Mouse (Mus musculus): ENCODE results near the gene Otos. TPM values are rescaled to one million over a fixed set of nuclear protein-coding genes. Genes with fewer than 3 reads are reported as not detected.

Gene Otos
- total RNA-seq, 2 experiments from 2014 or later, result 0.60 to 1.0 TPM

DNA sequence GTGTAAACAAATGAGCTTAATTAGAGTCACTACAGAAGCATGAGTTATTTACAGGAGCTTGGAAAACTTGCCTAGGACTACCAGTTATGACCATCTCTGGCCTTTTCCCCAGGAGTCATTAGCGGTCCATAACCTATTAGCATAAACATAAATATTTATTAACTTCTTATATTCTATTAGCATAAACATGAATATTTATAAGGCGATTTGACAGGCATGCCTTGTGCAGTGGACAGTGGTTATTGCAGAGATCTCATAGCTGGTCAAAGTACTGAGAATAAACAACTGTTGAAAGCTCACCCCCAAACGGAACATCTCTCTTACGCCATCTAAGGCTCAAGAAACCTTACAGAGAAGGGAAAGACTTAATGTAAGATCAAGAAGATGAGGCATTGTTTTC lies 35.5 kb downstream of the Otos start:
- no peak for DNase-seq (ENCODE audit: low spot score in 2 of 2)

DNA sequence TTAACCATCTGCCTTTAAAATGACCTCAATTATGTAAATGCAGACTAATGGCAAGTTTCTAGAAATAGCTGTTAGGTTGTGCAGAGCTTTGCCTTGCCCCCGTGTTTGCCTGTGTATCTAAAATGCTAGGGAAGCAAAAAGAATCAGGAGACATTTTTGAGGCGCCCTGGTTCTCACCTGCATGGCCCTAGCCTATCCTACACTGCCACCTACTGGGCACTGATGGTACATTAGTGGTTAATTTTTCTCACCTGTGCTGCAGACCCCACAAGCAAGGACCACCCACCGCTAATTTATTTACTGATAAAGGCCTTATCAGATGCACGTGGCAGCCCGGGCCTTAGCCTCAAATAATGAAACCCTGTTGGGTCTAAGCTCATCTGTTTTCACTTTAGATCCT lies 37.6 kb downstream of the Otos start:
- peak; percentile 45 to 50 for DNase-seq (ENCODE audit: low spot score in 2 of 2)

DNA sequence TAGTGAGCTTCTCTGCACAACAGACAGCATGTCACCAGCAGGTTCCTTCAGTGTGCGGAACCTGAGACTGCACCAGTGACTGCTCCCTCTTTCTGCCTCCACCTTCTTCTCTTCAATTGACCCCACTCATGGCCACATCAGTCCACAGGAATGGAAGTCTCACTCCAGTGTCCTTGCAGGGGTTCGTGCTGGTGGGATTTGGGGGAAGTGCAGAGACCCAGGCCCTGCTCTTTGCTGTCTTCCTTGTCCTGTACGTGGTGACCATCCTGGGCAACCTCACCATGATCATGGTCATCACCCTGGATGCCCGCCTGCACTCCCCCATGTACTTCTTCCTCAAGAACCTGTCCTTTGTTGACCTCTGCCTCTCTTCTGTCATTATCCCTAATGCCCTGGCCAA lies 40.9 kb downstream of the Otos start:
- DNase-seq (ENCODE audit: low spot score in 2 of 2), result no peak

DNA sequence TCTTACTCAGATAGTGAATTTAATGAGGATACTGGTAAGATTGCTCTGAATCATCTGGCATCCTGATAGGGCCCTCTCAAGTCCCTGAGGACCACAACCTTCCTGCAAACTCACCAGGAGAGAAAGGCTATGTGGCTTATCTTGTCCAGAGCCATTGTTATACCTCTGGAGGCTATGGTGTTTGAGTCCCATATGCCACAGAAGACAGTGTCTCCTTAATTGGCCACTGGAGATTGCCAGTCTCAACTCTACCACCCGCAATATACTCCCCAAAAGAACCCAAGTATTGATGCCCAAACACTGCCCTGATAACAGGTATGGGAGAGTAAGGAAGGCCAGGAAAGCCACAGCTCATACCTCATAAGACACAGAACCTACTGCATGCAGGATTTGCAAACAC lies 43.2 kb downstream of the Otos start, which contains the start of gene Olfr1410:
Olfr1410 (plus strand) TSS at position 301 of the 400 bp plus-strand sequence.
- no peak for DNase-seq (ENCODE audit: low spot score in 2 of 2)

DNA sequence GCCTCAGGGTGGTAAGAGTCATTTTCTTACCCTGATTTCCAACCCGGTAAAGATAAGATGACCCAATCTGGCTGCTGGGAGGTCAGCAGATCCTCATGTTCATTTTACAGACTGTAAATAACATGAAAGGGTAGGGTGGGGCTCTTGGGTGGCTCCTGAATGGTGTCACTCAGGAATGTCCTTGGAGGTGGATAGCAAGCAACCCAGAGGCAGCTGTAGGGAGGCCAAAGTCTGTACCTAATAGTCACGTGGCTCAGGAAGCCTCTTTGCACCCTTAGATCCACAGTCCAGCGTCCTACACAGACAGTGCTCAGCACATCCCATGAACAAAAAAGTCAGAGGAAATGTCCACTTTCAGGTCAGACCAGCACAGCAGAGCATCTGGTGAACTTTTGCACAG lies 52.6 kb downstream of the Otos start:
- DNase-seq (ENCODE audit: low spot score in 2 of 2), result no peak

Other genes with a start within 250 kb of the Otos start
- gene Ndufa10, start 175.0 kb downstream of the Otos start, total RNA-seq (2021), result 100 to 1,000 TPM; 261 to 268 TPM
- not detected for gene Olfr1416, start 163.7 kb downstream of the Otos start, total RNA-seq (2021)
- gene Olfr1415, start 152.7 kb downstream of the Otos start, total RNA-seq (2021), result not detected
- not detected for gene Olfr1414, start 130.2 kb downstream of the Otos start, total RNA-seq (2021)
- gene Olfr1413, start 77.5 kb downstream of the Otos start, total RNA-seq (2021), result not detected
- not detected for gene Olfr1412, start 63.1 kb downstream of the Otos start, total RNA-seq (2021)
- gene Olfr1411, start 54.4 kb downstream of the Otos start, total RNA-seq (2021), result not detected
- gene Olfr1410, start 43.1 kb downstream of the Otos start, total RNA-seq (2021), result under 1 TPM in 1 of 2 experiments, not detected in 1; 0.14 TPM
- gene Olfr12, start 31.1 kb downstream of the Otos start, total RNA-seq (2021), result under 1 TPM in 1 of 2 experiments, not detected in 1; 0.07 TPM
- gene Cops9, start 6.9 kb downstream of the Otos start, total RNA-seq (2021), result 100 to 1,000 TPM; 315 to 327 TPM
- gene Gpc1, start 182.8 kb upstream of the Otos start, total RNA-seq (2021), result 100 to 1,000 TPM; 140 to 150 TPM